ENCODE assay signal across 9 mouse cellular contexts in genomic region chr17:70989430-70989829, GRCm38 (mm10). TPM values are rescaled to one million over a fixed set of nuclear protein-coding genes. Genes with fewer than 3 reads are reported as not detected.
A peak's percentile ranks its signal among the peaks of the same experiment; 100 is the strongest.
DNase-seq lines count a peak whose midpoint lies in the region; ATAC-seq and TF ChIP-seq lines count a peak whose summit lies in the region.
"Had no signal": no experiment of that assay in that cellular context is flagged by ENCODE, and none has a peak within 500 bp of the region (broad histone marks: within the 10 kb centered on the region; RNA-seq: fewer than 3 reads in every experiment).

No protein-coding gene starts in this region.

- no peak for ATAC-seq in lung, embryonic 15.5 days (ENCODE audit: borderline replicate concordance, extremely low read depth, low FRiP score, low TSS enrichment)
- ATAC-seq in limb, embryonic 13.5 days (ENCODE audit: low FRiP score, low read depth), result no peak

- H3K4me3 ChIP-seq in lung, embryonic 15.5 days, result peak overlapping the region; percentile 80
- peak overlapping the region; percentile 65 for H3K4me3 ChIP-seq in embryonic fibroblast, embryonic 13.5 days (ENCODE audit: insufficient read depth, low read length)
- peak overlapping the region; percentile 81 for H3K4me3 ChIP-seq in limb, embryonic 13.5 days
- H3K4me3 ChIP-seq in olfactory bulb, adult 2 months (ENCODE audit: insufficient read depth, low read depth, low read length), result peak overlapping the region; percentile 95

- H3K36me3 ChIP-seq in lung, embryonic 15.5 days, result peaks cover 15% of the 10 kb centered on the region
- peaks cover 42% of the 10 kb centered on the region for H3K36me3 ChIP-seq in limb, embryonic 13.5 days

- 27% methylated on average over 8 of the region's 8 CpGs for WGBS in lung, embryonic 15.5 days
- 58% methylated on average over 8 of the region's 8 CpGs for WGBS in limb, embryonic 13.5 days
- WGBS in olfactory bulb, adult 2 months, result 21% methylated on average over 8 of the region's 8 CpGs

- peak overlapping the region; percentile 70 for H3K4me2 ChIP-seq in lung, embryonic 15.5 days
- peak overlapping the region; percentile 76 for H3K4me2 ChIP-seq in limb, embryonic 13.5 days (replicated peaks)

- peaks cover 61% of the 10 kb centered on the region for H3K4me1 ChIP-seq in lung, embryonic 15.5 days
- peaks cover 14% of the 10 kb centered on the region for H3K4me1 ChIP-seq in embryonic fibroblast, embryonic 13.5 days (ENCODE audit: control insufficient read depth, insufficient read depth, low read length)
- H3K4me1 ChIP-seq in limb, embryonic 13.5 days, result peaks cover 57% of the 10 kb centered on the region
- peaks cover 17% of the 10 kb centered on the region for H3K4me1 ChIP-seq in olfactory bulb, adult 2 months (ENCODE audit: control insufficient read depth, insufficient read depth, low read length)

- H3K9ac ChIP-seq in lung, embryonic 15.5 days, result peak overlapping the region; percentile 82; the same call in 1 of the 2 replicates
- H3K9ac ChIP-seq in limb, embryonic 13.5 days, result peak overlapping the region; percentile 89

- DNase-seq in lung, postnatal 36 days, result no peak
- no peak for DNase-seq in urinary bladder, adult 2 months (ENCODE audit: low spot score)
- no peak for DNase-seq in frontal cortex, postnatal 36 days (ENCODE audit: low spot score in 2 of 2)
- DNase-seq in urinary bladder, adult 18-20 months (ENCODE audit: low spot score in 2 of 2), result no peak
- DNase-seq: cerebellum, adult 8-10 months had no signal

- peak overlapping the region; percentile 99 for H3K27ac ChIP-seq in lung, embryonic 15.5 days
- H3K27ac ChIP-seq in embryonic fibroblast, embryonic 13.5 days (ENCODE audit: insufficient read depth, low read length), result peak overlapping the region; percentile 71; the same call in 1 of the 2 replicates
- H3K27ac ChIP-seq in limb, embryonic 13.5 days, result no peak overlapping the region
- H3K27ac ChIP-seq in olfactory bulb, adult 2 months (ENCODE audit: insufficient read depth, low read depth, low read length), result 0 out of 2 replicates have a peak overlapping the region, but pooled peaks have one; percentile 96

- no peak for TF ChIP-seq CTCF in embryonic fibroblast, embryonic 13.5 days (IDR thresholded peaks at IDR 0.05; ENCODE audit: borderline replicate concordance, insufficient read depth, low read length)
- no peak for TF ChIP-seq CTCF in olfactory bulb, adult 2 months (IDR thresholded peaks at IDR 0.05; ENCODE audit: insufficient read depth, low read depth, low read length)

- H3K27me3 ChIP-seq in lung, embryonic 15.5 days, result no peaks in the 10 kb centered on the region
- no peaks in the 10 kb centered on the region for H3K27me3 ChIP-seq in limb, embryonic 13.5 days

- H3K9me3 ChIP-seq in lung, embryonic 15.5 days, result no peaks in the 10 kb centered on the region
- no peaks in the 10 kb centered on the region for H3K9me3 ChIP-seq in limb, embryonic 13.5 days

- TF ChIP-seq POLR2A in embryonic fibroblast, embryonic 13.5 days (IDR thresholded peaks at IDR 0.05; ENCODE audit: low read depth, low read length), result no peak
- no peak for TF ChIP-seq POLR2A in olfactory bulb, adult 2 months (IDR thresholded peaks at IDR 0.05; ENCODE audit: insufficient read depth, low read depth, low read length)

RNA-seq across cellular contexts. Expression of gene Myom1, which starts 13.0 kb away (rescaled TPM):
- polyA plus RNA-seq in lung, embryonic 15.5 days (2015; fragmentation: Nextera tagmentation; extraction: Ambion mirVana), result 9.0 and 10.9 TPM in 2 replicates
- polyA plus RNA-seq in embryonic fibroblast, embryonic 13.5 days (2011; ENCODE audit: insufficient read length, low read depth, missing spikeins), result 8.7 and 20.3 TPM in 2 replicates
- polyA plus RNA-seq in limb, embryonic 13.5 days (2015; fragmentation: Nextera tagmentation; extraction: Ambion mirVana), result 15.0 and 15.2 TPM in 2 replicates
- not detected in 2 replicates for polyA plus RNA-seq in olfactory bulb, adult 2 months (2012; ENCODE audit: insufficient read depth, insufficient read length, low replicate concordance, missing spikeins)
- polyA plus RNA-seq in urinary bladder, adult 2 months (2012; rRNA removed), result 110 and 137 TPM in 2 replicates

RNA-seq across cellular contexts. Expression of gene Myl12a, which starts 13.2 kb away (rescaled TPM):
- polyA plus RNA-seq in lung, embryonic 15.5 days (2015; fragmentation: Nextera tagmentation; extraction: Ambion mirVana), result 673 and 708 TPM in 2 replicates
- 1,052 and 1,239 TPM in 2 replicates for polyA plus RNA-seq in embryonic fibroblast, embryonic 13.5 days (2011; ENCODE audit: insufficient read length, low read depth, missing spikeins)
- 700 and 703 TPM in 2 replicates for polyA plus RNA-seq in limb, embryonic 13.5 days (2015; fragmentation: Nextera tagmentation; extraction: Ambion mirVana)
- polyA plus RNA-seq in olfactory bulb, adult 2 months (2012; ENCODE audit: insufficient read depth, insufficient read length, low replicate concordance, missing spikeins), result not detected in 2 replicates
- polyA plus RNA-seq in urinary bladder, adult 2 months (2012; rRNA removed), result 294 and 408 TPM in 2 replicates
